In genomic region chr16:32878972-32879926, GRCm38 (mm10) we compare ENCODE assay signal across 8 mouse cellular contexts. TPM values are rescaled to one million over a fixed set of nuclear protein-coding genes. Genes with fewer than 3 reads are reported as not detected.
DNase-seq lines count a peak whose midpoint lies in the region; ATAC-seq lines count a peak whose summit lies in the region.

No protein-coding gene starts in this region.

- H3K9me3 ChIP-seq in heart, embryonic 11.5 days (replicated peaks; ENCODE audit: control insufficient read depth, low read length) = no peaks in the 10 kb centered on the region
- no peaks in the 10 kb centered on the region for H3K9me3 ChIP-seq in hindbrain, embryonic 13.5 days
- no peaks in the 10 kb centered on the region for H3K9me3 ChIP-seq in midbrain, embryonic 16.5 days (replicated peaks; ENCODE audit: control insufficient read depth, low read length, poor library complexity, severe bottlenecking)

- no peak for DNase-seq in heart, adult 9 months (ENCODE audit: low spot score in 2 of 2)
- DNase-seq in NIH3T3 (ENCODE audit: low read depth) = peak; percentile 39
- DNase-seq in cerebellum, postnatal 10 days = no peak
- DNase-seq in kidney, adult 8-10 months = no peak
- no peak for DNase-seq in layer of hippocampus, postnatal 10 days (ENCODE audit: low spot score in 2 of 2)

- 0 out of 2 replicates have a peak overlapping the region, but pooled peaks have one; percentile 2 for H3K9ac ChIP-seq in heart, embryonic 11.5 days (ENCODE audit: low read depth, low read length)
- peak overlapping the region; percentile 96 for H3K9ac ChIP-seq in hindbrain, embryonic 13.5 days
- peak overlapping the region; percentile 46; the same call in 1 of the 2 replicates for H3K9ac ChIP-seq in midbrain, embryonic 16.5 days (ENCODE audit: low read depth, low read length)

- no peaks in the 10 kb centered on the region for H3K36me3 ChIP-seq in heart, embryonic 11.5 days (ENCODE audit: control insufficient read depth, insufficient read depth, low read length)
- no peaks in the 10 kb centered on the region for H3K36me3 ChIP-seq in hindbrain, embryonic 13.5 days
- H3K36me3 ChIP-seq in midbrain, embryonic 16.5 days (ENCODE audit: control insufficient read depth, insufficient read depth, low read length) = no peaks in the 10 kb centered on the region

- H3K4me3 ChIP-seq in heart, embryonic 11.5 days (ENCODE audit: low read depth, low read length) = peak overlapping the region; percentile 96
- peak overlapping the region; percentile 92 for H3K4me3 ChIP-seq in hindbrain, embryonic 13.5 days
- peak overlapping the region; percentile 93 for H3K4me3 ChIP-seq in midbrain, embryonic 16.5 days (ENCODE audit: low read depth, low read length)

- H3K4me2 ChIP-seq in heart, embryonic 11.5 days = peak overlapping the region; percentile 74
- peak overlapping the region; percentile 76 for H3K4me2 ChIP-seq in hindbrain, embryonic 13.5 days
- peak overlapping the region; percentile 84 for H3K4me2 ChIP-seq in midbrain, embryonic 16.5 days (ENCODE audit: low read length)

- peaks cover 19% of the 10 kb centered on the region for H3K4me1 ChIP-seq in heart, embryonic 11.5 days (ENCODE audit: control insufficient read depth, insufficient read depth, low read length)
- peaks cover 34% of the 10 kb centered on the region for H3K4me1 ChIP-seq in hindbrain, embryonic 13.5 days (replicated peaks)
- peaks cover 28% of the 10 kb centered on the region for H3K4me1 ChIP-seq in midbrain, embryonic 16.5 days (ENCODE audit: control insufficient read depth, insufficient read depth, low read length)

- no peak overlapping the region for H3K27ac ChIP-seq in heart, embryonic 11.5 days (ENCODE audit: low read depth, low read length)
- H3K27ac ChIP-seq in hindbrain, embryonic 13.5 days = no peak overlapping the region
- H3K27ac ChIP-seq in midbrain, embryonic 16.5 days (ENCODE audit: low read length) = no peak overlapping the region

- 81% methylated on average over 14 of the region's 14 CpGs for WGBS in heart, embryonic 11.5 days (ENCODE audit: insufficient replicate concordance)
- WGBS in hindbrain, embryonic 13.5 days = 86% methylated on average over 14 of the region's 14 CpGs
- WGBS in midbrain, embryonic 16.5 days = 79% methylated on average over 14 of the region's 14 CpGs

- no peak for ATAC-seq in heart, embryonic 11.5 days (replicated peaks; ENCODE audit: insufficient number of reproducible peaks, low FRiP score, low TSS enrichment)
- no peak for ATAC-seq in hindbrain, embryonic 13.5 days (ENCODE audit: low FRiP score)
- ATAC-seq in midbrain, embryonic 16.5 days = no peak

- H3K27me3 ChIP-seq in heart, embryonic 11.5 days (ENCODE audit: control insufficient read depth, insufficient read depth, low read length) = no peaks in the 10 kb centered on the region
- no peaks in the 10 kb centered on the region for H3K27me3 ChIP-seq in hindbrain, embryonic 13.5 days
- H3K27me3 ChIP-seq in midbrain, embryonic 16.5 days (ENCODE audit: control insufficient read depth, insufficient read depth, low read depth, low read length) = no peaks in the 10 kb centered on the region

RNA-seq across cellular contexts. Expression of gene Rubcn, which starts 1.7 kb away (rescaled TPM):
- 19.5 and 22.3 TPM in 2 replicates for polyA plus RNA-seq in heart, embryonic 11.5 days (2014; fragmentation: Nextera tagmentation; extraction: Ambion mirVana)
- 26.1 and 28.8 TPM in 2 replicates for polyA plus RNA-seq in hindbrain, embryonic 13.5 days (2015; fragmentation: Nextera tagmentation; extraction: Ambion mirVana)
- 39.8 and 41.3 TPM in 2 replicates for polyA plus RNA-seq in midbrain, embryonic 16.5 days (2015; fragmentation: Nextera tagmentation; extraction: Ambion mirVana)
- total RNA-seq in layer of hippocampus, postnatal 10 days (2021) = 10 to 100 TPM; 55.0 to 61.3 TPM

RNA-seq across cellular contexts. Expression of gene Fyttd1, which starts 1.9 kb away (rescaled TPM):
- polyA plus RNA-seq in heart, embryonic 11.5 days (2014; fragmentation: Nextera tagmentation; extraction: Ambion mirVana) = 164 and 172 TPM in 2 replicates
- 110 and 119 TPM in 2 replicates for polyA plus RNA-seq in hindbrain, embryonic 13.5 days (2015; fragmentation: Nextera tagmentation; extraction: Ambion mirVana)
- polyA plus RNA-seq in midbrain, embryonic 16.5 days (2015; fragmentation: Nextera tagmentation; extraction: Ambion mirVana) = 119 and 125 TPM in 2 replicates
- total RNA-seq in layer of hippocampus, postnatal 10 days (2021) = 100 to 1,000 TPM; 134 to 147 TPM

RNA-seq across cellular contexts. Expression of gene Lrch3, which starts 34.7 kb away (rescaled TPM):
- polyA plus RNA-seq in heart, embryonic 11.5 days (2014; fragmentation: Nextera tagmentation; extraction: Ambion mirVana) = 21.6 and 25.3 TPM in 2 replicates
- polyA plus RNA-seq in hindbrain, embryonic 13.5 days (2015; fragmentation: Nextera tagmentation; extraction: Ambion mirVana) = 47.3 and 51.3 TPM in 2 replicates
- polyA plus RNA-seq in midbrain, embryonic 16.5 days (2015; fragmentation: Nextera tagmentation; extraction: Ambion mirVana) = 39.5 and 47.1 TPM in 2 replicates
- total RNA-seq in layer of hippocampus, postnatal 10 days (2021) = 10 to 100 TPM; 34.3 to 37.1 TPM

Comparison
In these comparisons a context has a peak if more than half of its experiments do, and no peak if none do; other contexts are left out.
1. H3K9ac ChIP-seq: peak in every context shown above with its lines; median percentile 96 in hindbrain, embryonic 13.5 days; 46 in midbrain, embryonic 16.5 days; 2 in heart, embryonic 11.5 days.